Mouse (Mus musculus) hindbrain, postnatal 0 days (tissue): ENCODE measurements at regions not wholly inside any gene's neighbourhood (a gene's known extent, or its start where the extent isn't known, plus 50 kb on each side); places are given as distances from the start of the nearest gene placed in this dataset.

Experiments used
- ATAC-seq: fragments of 200-750 bp; cut with Nextera tagmentation; 2 replicates; pipeline ENCODE4 v1.8.0; 2017; ENCODE audit warnings: mild to moderate bottlenecking, moderate TSS enrichment, moderate library complexity
- DNase-seq: peaks from one replicate; pipeline ENCODE4 v3.0.0-alpha.2; 2015; ENCODE audit warnings: low spot score
- H3K27ac ChIP-seq: fragments of 300-500 bp; sonication (generic); 2 replicates; pipeline ENCODE4 v1.5.1; 2014; ENCODE audit warnings: mild to moderate bottlenecking
- H3K27me3 ChIP-seq: fragments of 300-500 bp; sonication (generic); 2 replicates; pipeline ENCODE4 v1.6.1; 2014; ENCODE audit warnings: low read length, mixed read lengths; ENCODE audit not compliant: insufficient read depth
- H3K36me3 ChIP-seq: fragments of 300-500 bp; sonication (generic); 2 replicates; pipeline ENCODE4 v1.6.1; 2014; ENCODE audit warnings: low read length, mixed read lengths; ENCODE audit not compliant: insufficient read depth
- H3K4me1 ChIP-seq: fragments of 300-500 bp; sonication (generic); 2 replicates; pipeline ENCODE4 v1.6.1; 2014; ENCODE audit warnings: antibody characterized with exemption, low read length, mixed read lengths; ENCODE audit not compliant: insufficient read depth
- H3K4me2 ChIP-seq: fragments of 300-500 bp; sonication (generic); 2 replicates; pipeline ENCODE4 v1.6.1; 2014; ENCODE audit warnings: low read depth, mild to moderate bottlenecking, low read length, moderate library complexity, mixed read lengths
- H3K4me3 ChIP-seq: fragments of 300-500 bp; sonication (generic); 2 replicates; pipeline ENCODE4 v1.5.1; 2014; ENCODE audit warnings: low read length
- H3K9ac ChIP-seq: fragments of 300-500 bp; sonication (generic); replicated peaks from 2 replicates; pipeline ENCODE4 v1.6.1; 2014; ENCODE audit warnings: mild to moderate bottlenecking, low read length, moderate library complexity, mixed read lengths
- H3K9me3 ChIP-seq: fragments of 300-500 bp; sonication (generic); 2 replicates; pipeline ENCODE4 v1.6.1; 2016; ENCODE audit warnings: low read length, mixed read lengths
- CTCF ChIP-seq: IDR thresholded peaks from 2 replicates; pipeline ENCODE4 v1.5.1; 2016; ENCODE audit warnings: antibody characterized with exemption, control low read depth, low read depth
- WGBS: fragments of 180-500 bp; shearing (Covaris S2); extraction: QIAGEN DNeasy Blood & Tissue Kit; methylation state at CpG from one replicate; pipeline ENCODE4 v1.1.7; 2014; 5-methylcytosine and 5-hydroxymethylcytosine counted together

DNA sequence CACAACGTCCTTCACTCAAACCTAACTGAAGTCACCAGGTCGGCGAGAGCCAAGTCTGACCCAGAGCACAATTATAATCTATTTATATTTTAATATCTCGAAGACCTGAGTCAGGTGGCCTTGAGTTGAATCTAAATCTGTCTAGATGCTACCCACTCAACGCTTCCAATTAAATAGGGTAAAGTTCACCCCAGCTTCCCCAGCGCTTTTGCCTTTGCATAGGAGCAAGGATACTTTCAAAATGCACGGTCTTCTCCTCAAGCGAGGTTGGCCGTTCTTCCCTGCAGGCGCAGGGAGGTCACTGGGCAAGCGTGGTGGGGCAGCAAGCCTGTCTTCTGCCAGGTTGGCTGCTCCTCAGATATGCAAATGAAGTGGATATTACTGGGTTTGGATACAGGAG is 194.6 kb upstream of the Prox1 start:
- H3K27me3 ChIP-seq, result no peaks in the 10 kb centered on the region
- TF ChIP-seq CTCF, result no peak
- H3K27ac ChIP-seq, result no peak overlapping the region
- 81% methylated on average over 11 of the region's 11 CpGs for WGBS
- H3K9me3 ChIP-seq, result no peaks in the 10 kb centered on the region
- H3K4me3 ChIP-seq, result no peak overlapping the region
- no peak overlapping the region for H3K9ac ChIP-seq
- no peaks in the 10 kb centered on the region for H3K4me1 ChIP-seq
- H3K4me2 ChIP-seq, result no peak overlapping the region
- DNase-seq (no peak), ATAC-seq (no peak)
- H3K36me3 ChIP-seq, result no peaks in the 10 kb centered on the region

DNA sequence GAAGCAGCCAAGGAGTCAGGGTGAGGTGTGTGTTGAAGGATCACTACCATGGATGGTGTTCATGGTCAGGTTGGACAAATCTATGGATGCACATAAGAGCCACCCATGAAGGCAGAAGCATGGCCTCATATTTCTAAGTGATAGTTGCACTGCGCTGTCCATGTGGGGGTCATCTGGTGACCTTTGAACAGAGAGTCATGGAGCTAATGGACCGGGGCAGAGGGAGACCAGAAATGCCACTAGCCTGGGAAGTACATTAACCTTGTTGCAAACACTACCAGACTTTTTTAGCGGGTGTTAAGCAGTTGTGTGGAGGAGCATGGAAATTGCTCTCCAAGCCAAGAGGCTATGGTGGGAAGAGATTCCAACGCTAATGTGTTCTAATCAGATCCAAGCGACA is 190.1 kb upstream of the Prox1 start:
- ATAC-seq (no peak), DNase-seq (no peak)
- Histone ChIP-seq H3K27ac (no peak overlapping the region), H3K9me3 (no peaks in the 10 kb centered on the region), H3K9ac (no peak overlapping the region), H3K4me1 (no peaks in the 10 kb centered on the region), H3K36me3 (no peaks in the 10 kb centered on the region), H3K4me3 (no peak overlapping the region), H3K27me3 (no peaks in the 10 kb centered on the region), H3K4me2 (no peak overlapping the region)
- 94% methylated on average over 5 of the region's 5 CpGs for WGBS
- TF ChIP-seq CTCF, result no peak

DNA sequence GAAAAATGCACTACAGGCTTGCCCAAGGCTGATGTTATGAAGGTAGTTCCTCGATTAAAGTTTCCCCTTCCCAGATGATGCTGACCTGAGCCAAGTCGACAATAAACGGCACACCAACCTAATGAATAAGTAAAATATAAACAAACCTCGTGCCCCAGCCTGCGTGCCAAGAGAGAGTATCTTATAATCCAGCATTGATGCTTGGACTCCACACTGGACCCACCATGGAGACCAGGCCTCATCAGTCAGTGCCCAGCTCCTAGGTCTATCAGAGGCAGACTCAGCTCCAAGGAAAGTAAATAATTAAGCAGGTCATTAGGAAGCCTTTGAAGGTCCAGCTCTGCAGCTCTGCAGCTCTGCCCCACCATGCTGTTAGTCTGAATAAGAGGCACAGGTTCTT is 187.3 kb upstream of the Prox1 start:
- Histone ChIP-seq H3K9ac (no peak overlapping the region), H3K4me1 (no peaks in the 10 kb centered on the region), H3K27me3 (no peaks in the 10 kb centered on the region), H3K4me3 (no peak overlapping the region), H3K27ac (no peak overlapping the region), H3K36me3 (no peaks in the 10 kb centered on the region), H3K4me2 (no peak overlapping the region), H3K9me3 (no peaks in the 10 kb centered on the region)
- 80% methylated on average over 5 of the region's 5 CpGs for WGBS
- no peak for TF ChIP-seq CTCF
- DNase-seq (no peak), ATAC-seq (no peak)

DNA sequence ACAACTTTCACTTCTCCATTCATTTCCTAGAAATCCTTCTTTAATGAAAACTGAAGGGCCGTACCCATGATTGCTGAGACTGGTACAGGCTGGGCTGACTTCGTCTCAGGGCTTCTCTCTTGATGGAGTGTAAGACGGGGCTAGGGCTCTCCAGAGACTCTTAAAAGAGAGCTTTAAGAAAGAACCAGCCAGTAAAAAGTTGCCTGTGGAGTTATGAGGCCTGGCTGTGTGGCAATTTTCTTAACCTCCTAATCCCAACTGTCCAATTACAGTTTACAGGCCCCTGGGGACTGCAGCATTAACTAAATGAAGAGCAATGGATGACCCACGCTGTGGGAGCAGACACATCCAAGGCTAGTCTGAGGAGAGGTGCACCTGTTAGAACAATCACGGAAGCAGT is 177.1 kb upstream of the Prox1 start:
- Histone ChIP-seq H3K36me3 (no peaks in the 10 kb centered on the region), H3K27me3 (no peaks in the 10 kb centered on the region), H3K4me3 (no peak overlapping the region), H3K9ac (no peak overlapping the region), H3K27ac (no peak overlapping the region), H3K9me3 (no peaks in the 10 kb centered on the region), H3K4me1 (no peaks in the 10 kb centered on the region), H3K4me2 (no peak overlapping the region)
- no peak for ATAC-seq
- 73% methylated on average over 5 of the region's 5 CpGs for WGBS
- no peak for DNase-seq
- no peak for TF ChIP-seq CTCF

DNA sequence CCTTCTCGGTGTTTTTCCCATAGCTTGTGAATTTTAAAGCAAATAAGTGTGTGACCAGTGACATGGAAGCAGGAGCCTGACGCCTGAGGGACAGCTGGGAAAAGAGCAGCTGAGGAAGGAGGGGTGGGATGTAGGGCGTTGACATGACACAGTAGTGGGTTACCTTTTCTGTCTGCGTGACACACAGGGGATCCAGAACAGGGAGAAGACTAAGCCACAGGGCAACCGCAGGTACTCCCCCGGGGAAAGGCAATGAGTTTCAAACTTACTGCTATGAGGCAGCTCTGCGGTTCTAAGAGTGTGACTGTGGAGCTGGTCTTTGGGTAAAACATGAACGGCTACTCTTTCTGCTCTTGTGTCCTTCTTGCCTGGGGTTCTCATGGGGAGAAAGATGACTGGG is 170.2 kb upstream of the Prox1 start:
- Histone ChIP-seq H3K36me3 (no peaks in the 10 kb centered on the region), H3K27me3 (no peaks in the 10 kb centered on the region), H3K9me3 (no peaks in the 10 kb centered on the region), H3K4me3 (no peak overlapping the region), H3K4me1 (no peaks in the 10 kb centered on the region), H3K4me2 (no peak overlapping the region), H3K9ac (no peak overlapping the region), H3K27ac (no peak overlapping the region)
- DNase-seq (no peak), ATAC-seq (no peak)
- 89% methylated on average over 8 of the region's 8 CpGs for WGBS
- TF ChIP-seq CTCF, result no peak

DNA sequence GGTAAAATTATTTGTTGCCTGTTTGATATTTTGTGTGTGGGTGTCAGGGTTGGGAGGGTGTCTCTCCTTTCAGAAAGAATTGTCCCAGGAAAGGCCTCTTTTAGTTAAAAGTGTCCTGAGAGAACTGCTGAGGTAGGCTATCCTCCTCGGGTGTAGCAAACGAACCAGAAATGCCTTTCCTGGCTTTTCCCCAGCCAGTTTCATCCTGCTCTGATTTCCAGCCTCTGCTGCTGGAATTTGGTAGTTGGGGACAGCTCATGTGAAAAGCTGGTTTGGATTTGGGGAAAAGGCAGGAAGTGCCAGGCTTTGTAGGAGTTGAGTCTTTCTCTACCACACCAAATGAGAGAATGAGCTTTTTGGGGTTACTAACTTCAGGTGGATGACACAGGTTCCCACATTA is 164.0 kb upstream of the Prox1 start:
- H3K27ac ChIP-seq, result no peak overlapping the region
- no peaks in the 10 kb centered on the region for H3K9me3 ChIP-seq
- H3K4me2 ChIP-seq, result no peak overlapping the region
- no peaks in the 10 kb centered on the region for H3K4me1 ChIP-seq
- no peak overlapping the region for H3K4me3 ChIP-seq
- no peaks in the 10 kb centered on the region for H3K36me3 ChIP-seq
- H3K27me3 ChIP-seq, result no peaks in the 10 kb centered on the region
- no peak for DNase-seq
- no peak for TF ChIP-seq CTCF
- H3K9ac ChIP-seq, result no peak overlapping the region
- WGBS, result 27% methylated on average over 2 of the region's 2 CpGs
- ATAC-seq, result no peak

DNA sequence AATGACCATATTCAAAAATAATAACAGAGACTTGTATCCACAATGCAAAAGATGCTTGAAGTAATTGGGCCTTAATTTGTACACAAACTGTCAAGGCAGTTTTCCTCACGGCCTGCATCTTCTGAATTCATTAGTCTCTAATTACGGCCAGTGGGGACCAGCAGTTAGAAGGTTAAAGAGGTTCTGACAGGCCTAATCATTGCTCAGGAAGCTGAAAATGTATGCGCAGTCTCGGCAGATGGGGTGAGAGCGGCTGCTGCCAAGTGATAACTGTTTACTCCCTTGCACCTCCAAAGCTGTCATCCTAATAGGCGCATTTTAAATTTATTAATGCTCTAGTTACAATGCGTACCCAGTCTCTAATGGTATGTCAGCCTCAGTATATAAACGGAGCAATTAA is 163.5 kb upstream of the Prox1 start:
- Histone ChIP-seq H3K27ac (no peak overlapping the region), H3K36me3 (no peaks in the 10 kb centered on the region), H3K4me2 (no peak overlapping the region), H3K27me3 (no peaks in the 10 kb centered on the region), H3K4me3 (no peak overlapping the region), H3K9ac (no peak overlapping the region), H3K4me1 (no peaks in the 10 kb centered on the region), H3K9me3 (no peaks in the 10 kb centered on the region)
- 35% methylated on average over 8 of the region's 8 CpGs for WGBS
- DNase-seq (peak; percentile 68), ATAC-seq (no peak)
- no peak for TF ChIP-seq CTCF
